Mouse (Mus musculus) embryo, embryonic 10 days (tissue): ENCODE measurements at regions not wholly inside any gene's neighbourhood (a gene's known extent, or its start where the extent isn't known, plus 50 kb on each side); places are given as distances from the start of the nearest gene placed in this dataset.
A peak's percentile ranks its signal among the peaks of the same experiment; 100 is the strongest.

ENCODE experiments used
- DNase-seq: peaks from one replicate; pipeline ENCODE4 v3.0.0-alpha.2; 2015; ENCODE audit warnings: low spot score

DNA sequence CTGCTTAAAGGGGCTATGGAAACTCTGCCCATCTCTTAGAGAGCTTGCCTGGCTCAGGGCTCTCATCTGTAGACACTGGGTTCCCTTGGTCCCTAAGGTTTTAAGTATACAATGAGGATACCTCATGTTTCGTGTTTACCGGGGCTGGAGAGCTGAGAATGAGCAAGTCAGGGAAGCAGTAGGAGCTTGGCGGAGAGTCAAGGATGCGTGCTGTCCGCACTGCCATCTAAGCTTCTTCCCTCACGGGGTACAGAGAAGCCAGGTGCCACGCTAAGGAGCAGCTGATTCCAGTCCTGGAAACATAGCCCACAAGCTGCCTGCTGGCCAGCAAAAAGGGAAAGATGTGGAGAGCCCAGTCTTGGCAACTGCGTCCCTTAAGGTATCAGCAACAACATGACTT, 55.0 kb upstream of the Ttc34 start:
- no peak for DNase-seq

DNA sequence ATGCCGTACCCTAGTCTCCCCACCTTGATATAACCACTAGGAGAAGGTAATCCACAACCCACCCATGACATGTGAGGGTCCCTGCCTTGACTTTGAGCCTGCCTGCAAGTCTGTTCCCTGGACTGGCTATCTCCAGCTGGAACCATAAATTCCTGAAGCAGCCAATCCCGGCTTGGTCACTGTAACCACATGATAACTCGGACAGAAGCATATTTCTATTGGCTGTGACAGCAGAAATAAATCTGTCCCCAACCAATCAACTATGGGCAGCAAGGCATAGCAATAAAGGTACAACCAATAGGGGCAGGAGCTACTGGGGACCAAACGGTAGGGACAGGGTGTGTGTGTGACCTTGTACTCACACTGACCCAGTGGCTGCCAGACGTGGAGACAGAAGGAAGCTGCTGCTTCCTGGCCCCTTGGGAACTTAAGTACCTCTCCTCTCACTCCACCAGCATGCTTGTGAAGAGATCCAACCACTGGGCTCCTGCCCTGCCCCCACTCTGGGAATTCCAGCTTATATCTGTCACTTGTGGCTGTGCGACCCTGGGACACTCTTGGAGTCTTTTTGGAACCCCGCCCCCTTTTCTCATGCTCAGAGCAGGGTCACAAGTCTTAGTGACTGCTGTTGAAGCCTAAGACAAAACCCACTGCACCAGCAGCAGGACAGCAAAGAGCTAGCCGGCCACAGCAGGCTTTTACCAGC, 51.8 kb upstream of the Ttc34 start:
- peak; percentile 45 for DNase-seq

- DNase-seq = peak; percentile 56
Measured at GRCm38 (mm10) chr4:154787190-154787589, 50.1 kb upstream of the Ttc34 start.
